Mouse (Mus musculus) lung, postnatal 10 days (tissue): ENCODE results near the gene Aadacl4.
"Not testable (repeated sequence)": the region's sequence is repeated elsewhere in the genome, so short reads cannot be mapped to it uniquely, and the experiment has no call there.

ENCODE experiments used
- DNase-seq: peaks from one replicate; pipeline ENCODE4 v3.0.0; 2021

Aadacl4 gene

DNA sequence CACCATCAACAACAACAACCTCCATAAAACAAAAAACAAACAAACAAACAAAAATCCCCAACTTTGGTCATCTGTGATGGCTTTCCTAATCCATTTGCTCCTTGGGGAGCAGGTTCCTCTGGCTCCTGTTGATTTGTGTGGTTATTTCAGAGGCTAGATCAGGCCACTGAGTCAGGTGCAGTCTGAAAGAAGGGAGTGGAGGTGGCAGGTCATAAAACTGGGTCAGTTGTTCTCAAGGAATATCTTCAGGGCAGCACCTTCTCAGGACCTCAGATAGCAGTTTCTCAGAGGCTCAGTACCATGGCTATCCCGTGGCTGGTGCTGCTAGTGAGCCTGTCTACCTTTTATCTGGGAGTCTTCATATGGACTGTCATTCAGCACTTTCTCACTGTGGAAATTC lies at the start of gene Aadacl4:
Gene Aadacl4, plus strand, starts transcription at position 301 of the 400 bp plus-strand sequence.
- no peak for DNase-seq

DNA sequence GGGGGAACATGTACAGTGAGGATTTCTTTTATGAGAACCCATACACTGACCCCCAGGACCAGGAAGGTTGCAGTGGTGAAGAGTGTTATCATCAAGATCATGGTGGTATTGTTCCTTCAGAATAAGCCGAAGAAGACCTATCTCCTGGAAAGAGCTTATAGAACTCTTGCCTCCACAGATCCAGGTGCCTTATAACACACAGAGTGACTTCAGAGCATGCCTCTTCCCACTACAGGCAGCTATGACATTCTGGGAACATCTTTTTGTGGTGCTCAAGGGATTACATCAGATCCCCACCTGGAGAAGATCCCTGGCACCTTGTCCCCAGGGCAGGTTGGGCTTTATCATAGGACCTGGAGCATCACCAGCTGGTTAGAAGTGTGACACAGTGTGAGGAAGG lies 48.5 kb upstream of the Aadacl4 start, which contains the start of gene Gm13124:
Gene Gm13124, minus strand, starts transcription at position 101 of the 400 bp plus-strand sequence.
- DNase-seq = no peak

- DNase-seq = no peak
Measured at GRCm38 (mm10) chr4:144567752-144568151, 45.8 kb upstream of the Aadacl4 start.

DNA sequence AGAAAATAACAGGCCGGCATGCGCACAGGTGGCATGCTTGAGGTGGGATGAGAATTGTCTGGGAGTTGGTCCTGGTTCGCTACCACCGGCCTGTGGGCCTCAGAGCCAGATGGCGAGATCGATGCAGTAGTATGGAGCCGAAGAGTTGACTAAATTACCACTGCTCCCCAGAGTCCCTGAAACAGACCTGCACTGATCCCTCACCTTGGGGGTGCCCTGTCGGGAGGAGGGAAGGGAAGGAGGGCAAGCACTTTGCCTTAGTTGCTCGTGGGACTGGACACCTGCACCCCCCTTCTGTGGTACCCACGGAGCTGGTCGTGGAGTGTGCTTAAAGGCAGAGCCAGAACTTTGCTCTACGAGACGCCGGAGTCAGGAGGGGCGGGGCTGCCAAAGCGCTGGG lies 27.3 kb upstream of the Aadacl4 start:
- not testable (repeated sequence) for DNase-seq

- no peak for DNase-seq
Measured at GRCm38 (mm10) chr4:144592790-144593189, 20.7 kb upstream of the Aadacl4 start.

DNA sequence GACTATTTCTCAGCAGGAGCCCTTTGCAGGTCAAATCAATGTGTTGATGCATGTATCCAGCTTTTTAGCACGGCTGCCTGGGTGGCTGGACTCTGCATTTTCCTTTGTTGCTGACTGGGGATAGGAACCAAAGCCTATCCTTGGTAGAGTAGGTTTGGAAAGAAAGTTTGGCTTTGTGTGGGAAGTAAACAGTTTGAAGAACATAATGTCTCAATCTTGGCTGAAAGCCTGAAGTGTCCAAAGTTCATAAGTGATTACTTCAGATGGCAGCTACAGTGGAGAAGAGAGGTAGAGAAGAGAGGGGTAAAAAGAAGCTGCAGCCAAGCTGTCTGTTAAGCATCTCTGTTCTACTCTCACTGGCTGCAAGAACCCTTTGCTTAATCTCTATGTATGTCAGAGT lies 1.1 kb downstream of the Aadacl4 start:
- no peak for DNase-seq

DNA sequence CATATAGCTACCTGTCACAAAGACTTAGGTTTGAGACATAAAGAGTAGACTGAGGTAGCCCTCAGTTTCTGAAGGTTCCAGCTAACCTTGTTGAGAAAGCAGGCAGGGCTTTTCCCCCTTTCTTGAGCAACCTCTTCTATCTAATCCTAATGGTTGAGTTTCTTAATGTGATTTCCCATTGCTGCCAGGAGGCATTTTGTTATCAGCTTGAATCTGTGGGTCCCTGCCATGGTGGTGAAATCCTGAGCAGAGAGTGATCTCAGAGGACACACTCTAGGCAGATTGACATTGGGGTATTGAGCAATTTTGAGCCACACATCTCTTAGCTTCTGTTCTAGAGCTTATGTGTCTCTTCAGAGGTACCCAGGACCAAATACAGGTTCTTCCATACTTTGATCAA lies 24.8 kb downstream of the Aadacl4 start:
- DNase-seq = no peak
